Mouse (Mus musculus) c-Kit-negative CD71-positive TER-119-positive erythroid progenitor cells, embryonic 14.5 days (primary cell): Measurements from ENCODE around the gene Cd24a.

Experiments used
- DNase-seq: peaks from one replicate; pipeline ENCODE4 v3.0.0-alpha.2; 2013; ENCODE audit warnings: low read depth, low spot score

Cd24a gene

GRCm38 (mm10) chr10:43625578-43625977 lies 47.5 kb downstream of the Cd24a start:
- peak; percentile 82 for DNase-seq

DNA sequence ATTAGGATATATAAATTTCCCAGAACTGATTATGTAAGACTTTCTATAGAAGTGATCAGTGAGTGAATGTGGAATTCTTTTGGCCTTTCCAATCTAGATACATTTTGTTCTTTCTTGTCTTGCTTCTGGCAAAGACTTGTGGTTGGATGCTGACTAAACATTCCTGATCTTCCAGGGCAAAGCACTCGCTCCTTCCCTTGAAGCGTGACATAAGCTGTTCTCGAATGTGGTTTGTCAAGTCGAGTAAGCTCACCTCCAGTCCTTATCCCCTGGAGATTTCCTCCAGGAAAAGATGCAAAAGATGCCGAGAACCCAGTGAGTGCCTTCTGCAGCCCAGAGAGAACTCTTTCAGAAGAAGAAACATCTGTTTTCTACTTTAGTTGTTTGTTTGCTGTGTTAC lies 51.1 kb downstream of the Cd24a start:
- no peak for DNase-seq

DNA sequence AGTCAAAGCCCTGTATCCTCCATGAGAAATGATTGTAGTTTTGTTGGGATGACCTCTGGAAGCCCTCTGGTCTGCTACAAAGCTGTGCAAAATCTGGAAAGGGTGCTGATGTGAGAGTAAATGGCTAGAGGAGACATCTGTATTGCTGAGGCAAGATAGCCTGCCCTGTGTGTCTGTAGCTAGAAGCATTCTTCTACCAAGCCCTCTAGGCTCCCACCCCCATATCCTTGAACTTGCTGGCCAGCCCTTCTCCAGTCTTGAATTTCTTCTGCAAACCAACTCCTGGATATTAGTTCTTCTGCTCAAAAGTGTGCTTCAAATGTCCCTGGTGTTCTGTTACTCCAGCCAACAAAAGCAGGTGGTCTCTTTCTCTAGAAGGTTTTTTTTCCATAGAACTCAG lies 51.8 kb downstream of the Cd24a start:
- DNase-seq: no peak

GRCm38 (mm10) chr10:43630634-43631033 lies 52.5 kb downstream of the Cd24a start:
- peak; percentile 84 for DNase-seq

GRCm38 (mm10) chr10:43631049-43631448 lies 53.0 kb downstream of the Cd24a start:
- DNase-seq: no peak

DNA sequence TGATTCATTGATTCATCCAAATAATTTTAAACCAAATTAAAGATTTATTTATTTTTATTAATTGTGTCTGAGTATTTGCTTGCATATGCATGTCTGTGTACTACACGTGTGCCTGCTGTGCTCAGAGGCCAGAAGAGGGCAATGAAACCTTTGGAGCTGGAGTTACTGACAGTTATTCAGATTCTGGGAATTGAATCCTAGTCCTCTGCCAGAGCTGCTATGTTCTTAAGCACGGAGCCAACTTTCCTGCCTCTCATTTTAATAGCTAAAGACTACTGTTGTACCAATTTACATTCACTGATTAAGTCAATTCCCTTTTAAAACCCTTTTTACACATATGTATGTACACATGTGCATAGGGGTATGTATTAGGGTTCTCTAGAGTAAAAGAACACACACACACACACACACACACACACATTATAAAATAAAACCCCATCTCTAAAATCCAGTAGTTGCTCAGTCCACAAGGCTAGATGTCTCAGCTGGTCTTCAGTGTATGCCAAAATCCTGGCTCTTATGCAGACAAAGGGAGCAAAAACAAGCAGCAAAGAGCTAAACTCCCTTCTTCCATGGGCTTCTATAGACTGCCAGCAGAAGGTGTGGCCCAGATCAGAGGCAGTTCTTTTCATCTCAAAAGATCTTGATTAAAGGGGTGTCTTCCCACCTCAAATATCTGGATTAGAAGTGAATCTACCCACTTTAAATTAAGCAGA lies 53.7 kb downstream of the Cd24a start:
- DNase-seq: no peak

- DNase-seq: no peak
Measured at GRCm38 (mm10) chr10:43633117-43633516, 55.0 kb downstream of the Cd24a start.
